Mouse (Mus musculus) frontal cortex, postnatal 25 days (tissue): Measurements from ENCODE around the gene Nubpl.

Source experiments
- DNase-seq, 2 experiments: peaks; one replicate each; pipeline ENCODE4 v3.0.0; 2022; ENCODE audit warnings: low spot score in 2 of 2

Nubpl gene

DNA sequence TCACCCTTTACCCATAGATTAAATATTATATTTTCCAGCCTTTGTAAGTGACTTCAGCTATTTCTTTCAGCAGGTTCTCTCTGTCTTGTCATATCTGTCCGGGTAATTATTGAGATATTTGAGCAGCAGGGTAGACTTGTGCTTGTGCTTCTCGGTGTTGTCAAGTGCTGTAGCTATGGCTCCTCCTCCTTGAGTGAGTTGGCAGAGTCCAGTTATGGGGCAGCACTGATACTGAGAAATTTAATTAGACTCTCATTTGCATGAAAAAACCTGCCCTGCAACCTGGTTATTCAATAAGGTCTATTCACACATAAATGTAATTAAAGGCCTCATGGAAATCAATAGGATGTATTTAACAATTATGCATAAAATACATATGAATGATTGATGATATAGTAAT lies 145.2 kb downstream of the Nubpl start:
- DNase-seq: no peak

DNA sequence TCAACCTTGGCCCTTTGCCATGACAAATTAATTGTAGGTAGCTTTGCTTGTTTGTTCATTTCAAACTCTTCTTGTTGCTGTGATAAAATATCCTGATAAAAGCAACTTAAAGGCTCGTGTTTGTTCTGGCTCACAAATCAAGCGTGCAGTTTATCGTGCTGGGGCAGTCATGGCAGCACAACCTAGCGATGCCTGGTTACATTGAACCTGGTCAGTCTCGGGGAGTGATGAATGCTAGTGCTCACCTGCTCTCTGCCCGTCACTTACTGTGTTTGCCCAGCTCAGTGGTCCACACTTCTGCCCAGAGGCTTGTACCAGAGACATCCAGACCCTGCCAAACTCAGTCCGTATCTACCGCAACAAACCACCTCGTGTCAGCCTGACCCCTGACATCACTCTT lies 149.9 kb downstream of the Nubpl start:
- DNase-seq: no peak

DNA sequence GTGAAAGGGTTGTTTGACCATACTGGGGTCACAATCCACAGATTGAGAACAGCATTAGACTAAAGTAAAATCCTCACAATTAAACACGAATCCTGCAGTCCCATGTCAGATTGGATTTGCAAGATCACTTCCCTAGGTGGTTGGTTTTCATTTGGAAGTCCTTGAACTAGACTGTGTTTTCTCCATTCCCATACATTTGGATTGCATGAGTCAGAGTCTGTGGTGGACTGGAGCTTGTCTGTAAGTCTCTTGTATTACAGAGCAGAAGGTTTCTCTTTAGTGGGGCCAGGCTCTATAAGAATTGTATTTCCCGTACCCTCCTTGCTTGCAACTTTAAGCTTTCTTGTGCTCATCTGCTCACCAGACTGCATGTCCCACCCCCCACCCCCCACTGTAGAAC lies 151.0 kb downstream of the Nubpl start:
- no peak for DNase-seq

DNA sequence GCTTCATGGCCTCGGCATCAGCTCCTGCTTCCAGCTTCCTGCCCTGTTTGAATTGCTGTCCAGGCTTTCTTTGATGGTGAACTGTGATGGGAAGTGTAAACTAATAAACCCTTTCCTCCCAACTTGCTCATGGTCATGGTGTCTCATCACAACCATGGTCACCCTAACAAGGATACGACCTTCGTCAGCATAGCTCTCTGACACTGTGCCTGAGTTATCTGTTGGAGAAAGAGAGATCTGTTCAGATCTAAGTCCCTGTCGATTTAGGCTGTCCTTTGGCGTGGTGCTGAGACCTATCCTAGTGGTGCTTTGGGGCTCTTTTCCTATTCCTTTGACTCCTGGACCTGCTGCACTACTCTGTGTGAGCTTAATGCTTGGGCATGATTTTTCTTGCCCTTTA lies 156.6 kb downstream of the Nubpl start:
- no peak for DNase-seq

- no peak for DNase-seq
Measured at GRCm38 (mm10) chr12:52268131-52268530, 170.6 kb downstream of the Nubpl start.

GRCm38 (mm10) chr12:52272828-52273227 lies 175.3 kb downstream of the Nubpl start:
- no peak for DNase-seq

DNA sequence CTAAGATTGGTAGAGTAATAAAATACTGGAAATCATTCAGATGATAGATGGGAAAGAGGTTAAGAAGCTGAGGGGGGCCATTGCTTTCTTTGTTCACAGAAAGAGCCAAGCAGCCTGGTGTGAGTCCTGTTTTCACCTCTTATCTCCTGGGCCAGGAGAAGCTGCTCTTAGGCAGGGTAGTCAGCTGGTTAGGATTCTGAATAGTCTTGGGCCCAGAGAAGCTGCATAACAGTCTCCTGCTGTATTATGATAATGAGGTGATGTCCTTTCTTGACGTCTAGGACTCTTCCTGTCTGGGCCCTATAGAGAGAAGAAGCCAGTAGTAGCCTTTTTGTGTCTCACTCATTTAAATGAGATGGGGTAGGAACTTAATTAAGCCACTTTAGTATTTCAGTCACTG lies 178.8 kb downstream of the Nubpl start:
- DNase-seq: no peak

- DNase-seq: no peak
Measured at GRCm38 (mm10) chr12:52281232-52281631, 183.7 kb downstream of the Nubpl start.

DNA sequence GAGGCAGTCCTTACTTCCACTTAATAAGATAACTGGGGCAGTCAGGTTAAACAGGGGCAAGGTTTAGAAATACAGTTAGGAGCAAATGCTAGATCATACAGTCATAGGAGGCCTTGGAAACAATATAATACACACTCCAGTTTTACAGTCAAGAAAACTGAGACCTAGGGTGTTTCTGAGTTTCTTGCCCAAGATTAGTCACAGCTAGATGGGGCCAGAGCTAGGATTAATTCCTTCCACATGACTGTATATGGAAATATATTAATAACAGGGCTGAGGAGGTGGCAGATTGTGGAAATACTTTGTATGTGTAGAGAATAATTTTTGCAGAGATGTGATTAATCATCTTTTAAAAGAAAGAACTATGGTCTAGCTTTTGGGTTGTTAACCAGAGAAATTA lies 186.9 kb downstream of the Nubpl start:
- no peak for DNase-seq

DNA sequence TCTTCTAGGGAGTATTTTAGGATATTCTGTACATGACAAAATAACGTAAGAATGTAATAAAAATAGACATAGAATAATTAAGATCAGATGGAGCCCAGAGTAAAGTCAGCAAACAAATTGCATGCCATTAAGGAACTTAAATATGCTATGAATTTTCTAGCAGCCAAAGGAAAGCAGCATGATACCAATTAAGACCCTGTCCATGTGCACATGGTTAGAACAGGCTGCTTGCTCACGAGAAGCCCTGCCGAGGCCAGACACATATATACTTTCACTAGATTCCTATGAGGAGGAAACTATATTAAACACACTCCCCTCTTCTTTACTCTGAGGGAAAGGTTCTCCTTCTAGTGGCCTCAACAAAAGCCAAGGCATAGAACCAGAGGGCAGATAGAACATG lies 189.3 kb downstream of the Nubpl start:
- DNase-seq: no peak

- no peak for DNase-seq
Measured at GRCm38 (mm10) chr12:52288537-52288936, 191.0 kb downstream of the Nubpl start.

GRCm38 (mm10) chr12:52288941-52289567 lies 191.5 kb downstream of the Nubpl start:
- no peak for DNase-seq

DNA sequence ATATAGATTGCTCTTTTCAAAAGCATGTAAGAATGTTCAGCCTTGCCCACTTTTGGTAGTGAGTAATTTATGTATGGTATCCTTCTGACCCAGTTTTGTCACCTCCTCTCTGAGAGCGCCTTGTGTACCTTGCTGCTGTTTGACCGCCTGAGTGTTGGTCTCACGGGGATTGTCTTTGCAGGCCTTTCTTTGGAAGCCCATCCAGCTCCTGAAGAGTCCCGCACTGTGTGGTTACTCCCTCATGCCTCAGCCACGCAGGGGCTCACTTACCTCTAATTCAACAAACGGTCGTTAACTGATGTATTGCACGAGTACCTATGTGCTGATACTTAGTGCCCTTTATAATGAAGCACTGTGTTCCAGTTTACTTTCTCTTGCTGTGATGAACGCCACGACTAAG lies 192.1 kb downstream of the Nubpl start:
- no peak for DNase-seq

GRCm38 (mm10) chr12:52293931-52294330 lies 196.4 kb downstream of the Nubpl start:
- no peak for DNase-seq

GRCm38 (mm10) chr12:52297988-52298387 lies 200.5 kb downstream of the Nubpl start:
- DNase-seq: no peak

DNA sequence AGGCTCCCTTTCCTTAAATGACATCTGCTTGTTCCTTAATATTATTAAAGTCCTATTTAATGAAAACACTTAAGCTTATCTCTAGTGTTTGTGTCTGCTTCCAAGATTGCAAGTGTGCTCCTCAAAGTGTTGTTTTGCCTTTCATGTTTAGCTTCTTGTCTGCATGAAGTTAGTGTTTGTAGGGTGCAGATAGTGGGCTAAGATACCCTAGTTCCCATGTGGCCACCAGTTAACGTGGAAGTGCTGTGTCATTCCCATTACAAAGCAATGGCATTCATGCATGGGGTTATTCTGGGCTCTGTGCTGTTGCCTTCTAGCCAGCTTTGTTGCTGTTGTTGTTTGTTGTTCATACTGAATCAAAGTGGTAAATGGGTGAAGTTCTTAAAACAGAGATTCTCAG lies 201.1 kb downstream of the Nubpl start:
- no peak for DNase-seq

DNA sequence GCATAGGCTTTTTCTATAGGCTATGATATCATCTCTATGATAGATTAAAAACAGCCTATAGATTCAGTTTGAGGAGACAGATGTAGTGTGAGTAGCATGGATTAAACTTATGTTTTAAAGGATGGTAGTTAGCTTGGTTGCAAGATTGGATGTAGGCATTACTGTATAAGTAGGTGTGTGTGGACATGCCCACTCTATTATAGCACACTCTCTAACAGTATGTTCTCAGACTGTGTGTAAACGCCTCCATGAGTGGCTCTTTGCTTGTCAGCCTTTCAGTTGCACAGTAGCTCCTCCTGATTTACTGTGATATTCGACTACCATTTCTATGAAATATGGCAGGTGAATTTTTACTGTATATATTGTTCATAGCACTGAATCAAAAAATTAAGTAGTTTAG lies 205.4 kb downstream of the Nubpl start:
- no peak for DNase-seq

DNA sequence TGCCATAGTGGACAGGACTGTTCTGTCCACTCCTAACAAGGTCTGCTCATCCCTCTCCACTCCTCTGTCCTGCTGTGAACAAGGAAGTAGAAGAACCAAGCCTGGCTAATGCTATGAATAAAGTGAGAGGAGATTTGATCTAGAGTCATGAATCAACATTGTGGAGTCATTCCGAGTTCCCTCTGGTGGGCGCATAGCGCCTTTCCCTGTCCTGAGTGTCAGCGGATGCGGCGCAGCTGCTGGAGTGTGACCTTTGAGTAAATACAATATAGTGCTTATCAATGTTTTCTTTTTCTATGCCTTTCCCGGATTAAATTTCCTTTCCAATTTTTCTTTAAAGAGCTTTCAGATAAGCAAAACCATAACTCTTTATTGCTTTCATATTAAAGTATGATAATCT lies 208.8 kb downstream of the Nubpl start:
- DNase-seq: no peak

DNA sequence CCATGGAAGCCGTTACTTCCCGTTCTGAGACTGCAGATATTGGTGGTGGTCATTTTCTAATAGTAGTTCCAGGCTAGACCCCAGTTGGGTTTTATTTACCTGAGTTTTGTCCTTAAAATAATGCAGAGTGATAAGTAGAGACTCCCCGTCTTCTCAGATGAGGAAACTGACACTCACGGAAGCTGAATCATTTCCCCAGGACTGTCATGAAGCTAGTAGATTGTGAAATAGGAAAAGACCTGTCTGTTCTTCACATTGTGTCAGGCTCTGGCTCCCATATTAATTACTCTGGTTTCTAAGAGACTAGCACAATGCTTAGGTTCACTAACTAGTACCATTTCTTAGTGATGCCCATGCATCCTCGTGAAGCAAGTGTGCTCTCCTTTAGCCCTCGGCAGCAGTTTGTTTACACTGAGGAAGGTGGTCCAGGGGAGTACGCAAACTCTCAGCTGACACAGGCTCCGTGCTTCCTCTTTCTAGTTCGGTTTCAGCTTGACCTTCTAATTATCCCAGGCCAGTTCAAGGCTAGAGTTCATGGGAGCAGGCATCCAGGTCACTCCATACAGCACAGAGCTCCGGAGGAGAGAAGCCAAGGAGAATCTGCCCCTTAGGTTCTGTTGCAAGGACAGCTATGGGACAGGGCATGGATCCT lies 209.9 kb downstream of the Nubpl start:
- DNase-seq: no peak

DNA sequence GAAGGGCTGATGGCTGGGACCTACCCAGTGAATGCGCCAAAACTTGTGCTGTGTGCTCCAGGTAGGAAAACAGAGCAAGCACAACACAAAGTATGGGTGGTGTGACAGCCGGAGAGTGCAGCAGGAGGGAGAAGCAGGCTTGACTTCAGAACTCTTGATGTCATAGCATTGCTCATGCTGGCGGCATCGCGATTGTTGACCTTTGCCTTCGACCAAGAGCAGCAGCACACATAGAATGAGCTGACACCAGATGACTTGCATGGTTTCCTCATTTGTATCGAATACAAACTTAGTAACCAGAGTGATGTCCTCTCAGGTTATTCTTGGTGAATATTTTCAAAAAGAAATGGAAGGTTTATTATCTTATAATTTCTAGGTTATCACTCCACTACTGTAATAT lies 211.1 kb downstream of the Nubpl start:
- DNase-seq: no peak

DNA sequence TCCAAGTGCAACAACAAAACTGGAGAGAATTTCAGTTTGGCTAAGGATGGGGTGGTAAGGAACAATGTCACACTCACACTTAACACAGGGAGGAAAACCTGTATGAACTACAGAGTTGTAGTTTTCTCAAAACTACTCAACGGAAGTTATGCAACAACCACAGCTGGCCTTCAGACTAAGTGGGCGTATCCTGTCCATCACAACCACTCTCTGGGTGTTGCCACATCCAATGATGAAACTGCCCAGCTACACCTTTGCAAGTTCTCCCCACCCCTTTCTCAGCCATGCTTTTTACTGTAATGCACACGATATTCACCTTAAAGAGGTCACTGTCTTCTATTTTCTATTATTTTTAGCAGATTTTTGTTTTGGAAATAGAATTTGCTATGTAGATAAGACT lies 217.3 kb downstream of the Nubpl start:
- DNase-seq: no peak

- no peak for DNase-seq
Measured at GRCm38 (mm10) chr12:52317635-52318034, 220.1 kb downstream of the Nubpl start.

DNA sequence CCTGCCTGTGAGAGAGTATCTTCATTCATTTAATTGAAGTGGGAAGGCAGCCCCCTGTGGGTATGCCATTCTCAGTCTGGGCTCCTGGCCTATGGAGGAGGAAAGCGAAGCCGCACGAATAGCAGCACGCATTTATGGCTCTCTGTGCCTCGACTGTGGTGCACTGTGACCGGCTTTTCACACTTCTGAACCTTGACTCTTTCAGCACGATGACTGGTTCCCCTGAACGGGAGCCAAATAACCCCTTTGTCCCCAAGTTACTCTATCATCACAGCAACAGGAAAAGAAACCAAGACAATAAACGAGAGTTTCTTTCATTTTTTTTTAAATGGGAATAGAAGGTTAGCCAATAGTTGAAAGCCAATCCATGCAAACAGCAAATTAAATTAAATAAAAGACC lies 220.9 kb downstream of the Nubpl start:
- no peak for DNase-seq

GRCm38 (mm10) chr12:52319156-52319555 lies 221.6 kb downstream of the Nubpl start:
- DNase-seq: no peak
